ENCODE assay signal across 24 mouse cellular contexts in the genomic region with DNA sequence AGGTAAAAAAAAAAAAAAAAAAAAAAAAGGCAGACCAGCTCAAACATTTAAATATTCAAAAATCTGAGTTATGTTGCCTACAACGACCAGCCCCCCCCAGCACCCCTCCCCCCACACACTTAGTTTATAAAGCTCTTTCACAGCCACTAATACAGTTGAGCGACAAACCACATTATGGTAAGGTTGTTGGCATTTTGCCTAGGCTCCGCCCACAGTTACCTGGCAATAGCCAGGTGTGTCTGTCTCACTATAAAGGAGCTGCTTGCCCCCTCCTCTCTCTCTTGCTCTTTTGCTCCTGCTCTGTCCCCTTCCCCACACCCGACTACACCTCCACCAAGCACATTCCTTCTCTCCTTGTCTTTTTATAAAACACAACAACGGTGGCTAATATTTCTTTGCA. TPM values are rescaled to one million over a fixed set of nuclear protein-coding genes. Genes with fewer than 3 reads are reported as not detected.
DNase-seq lines count a peak whose midpoint lies in the region; ATAC-seq and TF ChIP-seq lines count a peak whose summit lies in the region.
"Had no signal": no experiment of that assay in that cellular context is flagged by ENCODE, and none has a peak within 500 bp of the region (broad histone marks: within the 10 kb centered on the region; RNA-seq: fewer than 3 reads in every experiment).

No protein-coding gene starts in this region.

- no peak for TF ChIP-seq CTCF in lung, embryonic 14.5 days (IDR thresholded peaks at IDR 0.05; ENCODE audit: low read depth)
- TF ChIP-seq CTCF in stomach, postnatal 0 days (IDR thresholded peaks at IDR 0.05; ENCODE audit: low read depth) = no peak

- 24% methylated on average over 5 of the region's 5 CpGs for WGBS in lung, embryonic 14.5 days
- WGBS in stomach, postnatal 0 days = 22% methylated on average over 5 of the region's 5 CpGs

- no peaks in the 10 kb centered on the region for H3K27me3 ChIP-seq in lung, embryonic 14.5 days (ENCODE audit: insufficient read depth, low read length)
- H3K27me3 ChIP-seq in stomach, postnatal 0 days (ENCODE audit: control insufficient read depth, insufficient read depth, low read length) = no peaks in the 10 kb centered on the region
- H3K27me3 ChIP-seq: embryonic facial prominence, embryonic 15.5 days had no signal

- no peaks in the 10 kb centered on the region for H3K4me1 ChIP-seq in lung, embryonic 14.5 days (ENCODE audit: insufficient read depth)
- H3K4me1 ChIP-seq in stomach, postnatal 0 days (replicated peaks; ENCODE audit: control insufficient read depth, insufficient read depth) = no peaks in the 10 kb centered on the region

- no peak overlapping the region for H3K4me3 ChIP-seq in lung, embryonic 14.5 days (ENCODE audit: low read depth, low read length)
- H3K4me3 ChIP-seq in stomach, postnatal 0 days (ENCODE audit: low read depth, low read length) = no peak overlapping the region
- H3K4me3 ChIP-seq: embryonic facial prominence, embryonic 15.5 days; erythroblast, embryonic 14.5 days; forebrain, embryonic 10.5 days; heart, embryonic 13.5 days had no signal

- no peak for TF ChIP-seq EP300 in stomach, postnatal 0 days (optimal IDR thresholded peaks at IDR 0.05)

- peak; percentile 34 for DNase-seq in kidney, postnatal 10 days
- no peak for DNase-seq in kidney, adult 11 months
- DNase-seq in lung, embryonic 14.5 days = peak; percentile 61
- DNase-seq in lung, postnatal 10 days = no peak
- peak; percentile 28 for DNase-seq in urinary bladder, postnatal 14 days (ENCODE audit: low spot score)
- DNase-seq in urinary bladder, postnatal 36 days (ENCODE audit: low spot score in 2 of 2) = no peak
- peak; percentile 46 for DNase-seq in stomach, postnatal 0 days (ENCODE audit: low spot score)
- DNase-seq: adrenal gland, adult 8-10 months; adrenal gland, postnatal 36 days; cerebellum, adult 11 months; cerebellum, adult 8-10 months; cerebellum, postnatal 14 days; embryo, embryonic 11 days; gastrocnemius, postnatal 36 days; heart, postnatal 36 days had no signal

- no peak overlapping the region for H3K9ac ChIP-seq in lung, embryonic 14.5 days
- H3K9ac ChIP-seq in stomach, postnatal 0 days (ENCODE audit: low read length) = no peak overlapping the region
- H3K9ac ChIP-seq: embryonic facial prominence, embryonic 15.5 days; heart, embryonic 13.5 days had no signal

- H3K9me3 ChIP-seq in lung, embryonic 14.5 days (ENCODE audit: low read depth, low read length) = no peaks in the 10 kb centered on the region
- H3K9me3 ChIP-seq in stomach, postnatal 0 days (ENCODE audit: control insufficient read depth, low read length) = no peaks in the 10 kb centered on the region
- H3K9me3 ChIP-seq: embryonic facial prominence, embryonic 15.5 days; forebrain, embryonic 10.5 days; G1E; heart, embryonic 13.5 days had no signal

- no peaks in the 10 kb centered on the region for H3K36me3 ChIP-seq in lung, embryonic 14.5 days (ENCODE audit: insufficient read depth)
- H3K36me3 ChIP-seq in stomach, postnatal 0 days (ENCODE audit: control insufficient read depth, insufficient read depth, low read length) = no peaks in the 10 kb centered on the region
- H3K36me3 ChIP-seq: embryonic facial prominence, embryonic 15.5 days; forebrain, embryonic 10.5 days; G1E; heart, embryonic 13.5 days had no signal

- no peak overlapping the region for H3K27ac ChIP-seq in lung, embryonic 14.5 days (ENCODE audit: low read depth)
- H3K27ac ChIP-seq in stomach, postnatal 0 days (replicated peaks) = no peak overlapping the region
- H3K27ac ChIP-seq: embryonic facial prominence, embryonic 15.5 days; forebrain, embryonic 10.5 days; heart, embryonic 13.5 days had no signal

- no peak for ATAC-seq in lung, embryonic 14.5 days (ENCODE audit: insufficient read depth)
- ATAC-seq in stomach, postnatal 0 days (ENCODE audit: low FRiP score, low TSS enrichment) = no peak
- ATAC-seq in cerebellum, adult (ENCODE audit: insufficient number of reproducible peaks, low FRiP score, low TSS enrichment) = no peak
- ATAC-seq: forebrain, embryonic 14.5 days had no signal

- H3K4me2 ChIP-seq in lung, embryonic 14.5 days = no peak overlapping the region
- no peak overlapping the region for H3K4me2 ChIP-seq in stomach, postnatal 0 days (replicated peaks; ENCODE audit: low read depth)
- H3K4me2 ChIP-seq: embryonic facial prominence, embryonic 15.5 days; heart, embryonic 13.5 days had no signal

RNA-seq across cellular contexts. Expression of a gene that starts 17.3 kb away (rescaled TPM):
- 0.83 and 1.2 TPM in 2 replicates for polyA plus RNA-seq in lung, embryonic 14.5 days (2014; fragmentation: Nextera tagmentation; extraction: Ambion mirVana)
- polyA plus RNA-seq in stomach, postnatal 0 days (2015; fragmentation: Nextera tagmentation; extraction: Ambion mirVana) = 8.7 and 9.9 TPM in 2 replicates
- polyA plus RNA-seq: erythroblast, embryonic 14.5 days had no signal

RNA-seq across cellular contexts. Expression of a gene that starts 17.4 kb away (rescaled TPM):
- polyA plus RNA-seq in lung, embryonic 14.5 days (2014; fragmentation: Nextera tagmentation; extraction: Ambion mirVana) = 0.18 TPM in 1 of 2 replicates, not detected in the other
- polyA plus RNA-seq in stomach, postnatal 0 days (2015; fragmentation: Nextera tagmentation; extraction: Ambion mirVana) = not detected in 2 replicates
- polyA plus RNA-seq: erythroblast, embryonic 14.5 days; forebrain, embryonic 10.5 days; G1E; heart, embryonic 13.5 days; heart, postnatal 0 days; hindbrain, embryonic 11.5 days had no signal

Comparison
In these comparisons a context has a peak if more than half of its experiments do, and no peak if none do; other contexts are left out.
1. DNase-seq: peak in kidney, postnatal 10 days (single experiment), lung, embryonic 14.5 days (single experiment), urinary bladder, postnatal 14 days (single experiment) and stomach, postnatal 0 days (single experiment); none in kidney, adult 11 months (single experiment), lung, postnatal 10 days (single experiment) and urinary bladder, postnatal 36 days (0 of 2).